ENCODE assay signal across 14 mouse cellular contexts in genomic region chr4:136439106-136439505, GRCm38 (mm10). TPM values are rescaled to one million over a fixed set of nuclear protein-coding genes. Genes with fewer than 3 reads are reported as not detected.
"Had no signal": no experiment of that assay in that cellular context is flagged by ENCODE, and none has a peak within 500 bp of the region (broad histone marks: within the 10 kb centered on the region; RNA-seq: fewer than 3 reads in every experiment).

No protein-coding gene starts in this region.

- H3K4me1 ChIP-seq: limb, embryonic 12.5 days; liver, embryonic 13.5 days; lung, embryonic 15.5 days had no signal

- H3K27ac ChIP-seq: limb, embryonic 12.5 days; liver, embryonic 13.5 days; lung, embryonic 15.5 days; midbrain, embryonic 13.5 days had no signal

- DNase-seq: kidney, adult 11 months; kidney, adult 9 months; kidney, postnatal 14 days; layer of hippocampus, postnatal 36 days; liver; liver, embryonic 13.5 days; liver, postnatal 0 days; lung, postnatal 36 days; thymus, adult 18-20 months; thymus, postnatal 14 days had no signal

- H3K4me3 ChIP-seq: limb, embryonic 12.5 days; liver, embryonic 13.5 days; lung, embryonic 15.5 days; midbrain, embryonic 13.5 days had no signal

- H3K9ac ChIP-seq: limb, embryonic 12.5 days; liver, embryonic 13.5 days; liver, postnatal 0 days; lung, embryonic 15.5 days; midbrain, embryonic 13.5 days had no signal

- H3K27me3 ChIP-seq: limb, embryonic 12.5 days; liver, embryonic 13.5 days; lung, embryonic 15.5 days; midbrain, embryonic 13.5 days had no signal

- ATAC-seq: liver, postnatal 0 days; midbrain, embryonic 13.5 days had no signal

- H3K9me3 ChIP-seq: limb, embryonic 12.5 days; liver, embryonic 13.5 days; lung, embryonic 15.5 days; midbrain, embryonic 13.5 days had no signal

- H3K4me2 ChIP-seq: limb, embryonic 12.5 days; liver, embryonic 13.5 days; lung, embryonic 15.5 days; midbrain, embryonic 13.5 days had no signal

- H3K36me3 ChIP-seq: limb, embryonic 12.5 days; liver, embryonic 13.5 days; lung, embryonic 15.5 days; midbrain, embryonic 13.5 days had no signal

RNA-seq across cellular contexts. Expression of gene Htr1d, which starts 15.8 kb away (rescaled TPM):
- total RNA-seq: megakaryocyte progenitor cell, adult 5-6 weeks had no signal
- polyA plus RNA-seq: liver, embryonic 13.5 days; liver, postnatal 0 days; lung, embryonic 15.5 days had no signal

RNA-seq across cellular contexts. Expression of gene 6030445D17Rik, which starts 22.9 kb away (rescaled TPM):
- total RNA-seq: megakaryocyte progenitor cell, adult 5-6 weeks had no signal
- polyA plus RNA-seq: liver, embryonic 13.5 days had no signal
